16 mouse cellular contexts compared by ENCODE assay signal in the genomic region with DNA sequence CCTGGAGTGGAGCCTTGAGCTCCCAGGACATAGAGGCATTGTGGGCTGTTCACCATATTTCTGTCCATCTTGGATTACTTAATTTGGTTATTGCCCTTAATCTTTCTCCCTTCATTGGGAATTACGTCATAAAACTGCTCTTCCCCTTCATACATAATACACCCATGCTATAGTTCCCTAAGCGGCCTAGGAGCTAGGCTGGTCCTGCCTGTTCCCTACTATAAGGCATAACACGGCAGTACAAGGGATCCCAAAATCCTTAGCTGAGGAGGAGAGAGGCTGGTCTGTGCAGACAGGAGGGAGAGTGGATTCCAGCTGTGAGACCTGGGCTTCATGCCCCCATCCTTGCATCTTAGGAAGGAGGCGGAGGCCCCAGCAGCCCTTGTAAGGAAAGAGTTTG. TPM values are rescaled to one million over a fixed set of nuclear protein-coding genes. Genes with fewer than 3 reads are reported as not detected.
A peak's percentile ranks its signal among the peaks of the same experiment; 100 is the strongest.
DNase-seq lines count a peak whose midpoint lies in the region; ATAC-seq lines count a peak whose summit lies in the region.
"Had no signal": no experiment of that assay in that cellular context is flagged by ENCODE, and none has a peak within 500 bp of the region (broad histone marks: within the 10 kb centered on the region; RNA-seq: fewer than 3 reads in every experiment).

No protein-coding gene starts in this region.

- 83% methylated on average over 4 of the region's 4 CpGs for WGBS in hindbrain, embryonic 10.5 days
- WGBS in hindbrain, embryonic 11.5 days = 87% methylated on average over 4 of the region's 4 CpGs
- 78% methylated on average over 4 of the region's 4 CpGs for WGBS in neural tube, embryonic 12.5 days
- 88% methylated on average over 4 of the region's 4 CpGs for WGBS in neural tube, embryonic 15.5 days

- H3K27me3 ChIP-seq in hindbrain, embryonic 10.5 days (ENCODE audit: insufficient read depth, poor library complexity, severe bottlenecking) = no peaks in the 10 kb centered on the region
- no peaks in the 10 kb centered on the region for H3K27me3 ChIP-seq in hindbrain, embryonic 11.5 days (ENCODE audit: control insufficient read depth, insufficient read depth, low read length)
- no peaks in the 10 kb centered on the region for H3K27me3 ChIP-seq in neural tube, embryonic 12.5 days (replicated peaks)
- H3K27me3 ChIP-seq in neural tube, embryonic 15.5 days (replicated peaks) = no peaks in the 10 kb centered on the region
- H3K27me3 ChIP-seq: midbrain, embryonic 12.5 days had no signal

- H3K4me3 ChIP-seq in hindbrain, embryonic 10.5 days = peak overlapping the region; percentile 34; the same call in 1 of the 2 replicates
- H3K4me3 ChIP-seq in hindbrain, embryonic 11.5 days (ENCODE audit: low read depth, low read length) = no peak overlapping the region
- 0 out of 2 replicates have a peak overlapping the region, but pooled peaks have one; percentile 5 for H3K4me3 ChIP-seq in neural tube, embryonic 12.5 days
- H3K4me3 ChIP-seq in neural tube, embryonic 15.5 days (replicated peaks) = no peak overlapping the region
- H3K4me3 ChIP-seq: midbrain, embryonic 12.5 days had no signal

- no peak for ATAC-seq in hindbrain, embryonic 11.5 days (ENCODE audit: low FRiP score)
- no peak for ATAC-seq in neural tube, embryonic 12.5 days (ENCODE audit: low FRiP score, low read depth)
- ATAC-seq in neural tube, embryonic 15.5 days (ENCODE audit: low FRiP score) = no peak
- ATAC-seq in erythroid progenitor cell, adult 5-6 weeks (replicated peaks; ENCODE audit: low FRiP score, poor library complexity, severe bottlenecking) = no peak
- ATAC-seq: activated CD4-positive, CD25-positive, alpha-beta regulatory T cell, adult 4 months; inflammation-experienced regulatory T-cells, adult 6 months had no signal

- H3K27ac ChIP-seq in hindbrain, embryonic 10.5 days = no peak overlapping the region
- H3K27ac ChIP-seq in hindbrain, embryonic 11.5 days (ENCODE audit: low read depth, low read length) = no peak overlapping the region
- 0 out of 2 replicates have a peak overlapping the region, but pooled peaks have one; percentile 9 for H3K27ac ChIP-seq in neural tube, embryonic 12.5 days
- no peak overlapping the region for H3K27ac ChIP-seq in neural tube, embryonic 15.5 days (replicated peaks)
- H3K27ac ChIP-seq: midbrain, embryonic 12.5 days had no signal

- DNase-seq in cerebellum, adult 9-10 months = peak; percentile 19
- DNase-seq in cerebellum, adult 9-11 months = no peak
- no peak for DNase-seq in hindbrain, embryonic 10.5 days (ENCODE audit: low spot score)
- no peak for DNase-seq in hindbrain, embryonic 11.5 days (ENCODE audit: low spot score)
- peak; percentile 12 for DNase-seq in naive thymus-derived CD4-positive, alpha-beta T cell, adult 2 months (ENCODE audit: low read depth)
- DNase-seq: cerebellum, adult 18-20 months; kidney, postnatal 36 days; lung, postnatal 10 days; right cerebral cortex, postnatal 14 days had no signal

- no peaks in the 10 kb centered on the region for H3K9me3 ChIP-seq in hindbrain, embryonic 10.5 days
- H3K9me3 ChIP-seq in hindbrain, embryonic 11.5 days (ENCODE audit: control insufficient read depth, low read length) = no peaks in the 10 kb centered on the region
- no peaks in the 10 kb centered on the region for H3K9me3 ChIP-seq in neural tube, embryonic 12.5 days
- no peaks in the 10 kb centered on the region for H3K9me3 ChIP-seq in neural tube, embryonic 15.5 days (replicated peaks)
- H3K9me3 ChIP-seq: midbrain, embryonic 12.5 days had no signal

- peaks cover 99% of the 10 kb centered on the region for H3K36me3 ChIP-seq in hindbrain, embryonic 10.5 days
- peaks cover 59% of the 10 kb centered on the region for H3K36me3 ChIP-seq in hindbrain, embryonic 11.5 days (ENCODE audit: control insufficient read depth, insufficient read depth, low read length)
- peaks cover 95% of the 10 kb centered on the region for H3K36me3 ChIP-seq in neural tube, embryonic 12.5 days
- peaks cover 97% of the 10 kb centered on the region for H3K36me3 ChIP-seq in neural tube, embryonic 15.5 days

- peaks cover 92% of the 10 kb centered on the region for H3K4me1 ChIP-seq in hindbrain, embryonic 10.5 days (replicated peaks)
- H3K4me1 ChIP-seq in hindbrain, embryonic 11.5 days (replicated peaks; ENCODE audit: control insufficient read depth, insufficient read depth, low read length) = peaks cover 27% of the 10 kb centered on the region
- peaks cover 66% of the 10 kb centered on the region for H3K4me1 ChIP-seq in neural tube, embryonic 12.5 days
- peaks cover 64% of the 10 kb centered on the region for H3K4me1 ChIP-seq in neural tube, embryonic 15.5 days

- no peak overlapping the region for H3K4me2 ChIP-seq in hindbrain, embryonic 11.5 days (replicated peaks; ENCODE audit: low read depth, low read length)
- peak overlapping the region; percentile 27; the same call in 1 of the 2 replicates for H3K4me2 ChIP-seq in neural tube, embryonic 12.5 days (replicated peaks)
- no peak overlapping the region for H3K4me2 ChIP-seq in neural tube, embryonic 15.5 days

- H3K9ac ChIP-seq in hindbrain, embryonic 11.5 days (ENCODE audit: low read depth, low read length) = no peak overlapping the region
- H3K9ac ChIP-seq in neural tube, embryonic 12.5 days = 0 out of 2 replicates have a peak overlapping the region, but pooled peaks have one; percentile 5
- no peak overlapping the region for H3K9ac ChIP-seq in neural tube, embryonic 15.5 days (replicated peaks)
- H3K9ac ChIP-seq: midbrain, embryonic 12.5 days had no signal

RNA-seq across cellular contexts. Expression of a gene that starts 7.1 kb away (rescaled TPM):
- 87.9 and 93.3 TPM in 2 replicates for polyA plus RNA-seq in hindbrain, embryonic 10.5 days (2016; fragmentation: Nextera tagmentation; extraction: Ambion mirVana)
- polyA plus RNA-seq in hindbrain, embryonic 11.5 days (2014; fragmentation: Nextera tagmentation; extraction: Ambion mirVana) = 83.8 and 84.2 TPM in 2 replicates
- polyA plus RNA-seq in neural tube, embryonic 12.5 days (2016; fragmentation: Nextera tagmentation; extraction: Ambion mirVana) = 82.2 and 89.2 TPM in 2 replicates
- 91.4 and 114 TPM in 2 replicates for polyA plus RNA-seq in neural tube, embryonic 15.5 days (2015; fragmentation: Nextera tagmentation; extraction: Ambion mirVana)
- 34.2 and 61.2 TPM in 2 replicates for total RNA-seq in erythroid progenitor cell, adult 5-6 weeks (2015; ENCODE audit: low replicate concordance)
- 10.6 and 14.1 TPM in 2 replicates for total RNA-seq in erythroid progenitor cell, adult 5-6 weeks (2017; ENCODE audit: low replicate concordance)

RNA-seq across cellular contexts. Expression of a gene that starts 9.6 kb away (rescaled TPM):
- polyA plus RNA-seq in hindbrain, embryonic 10.5 days (2016; fragmentation: Nextera tagmentation; extraction: Ambion mirVana) = 312 TPM in 2 replicates
- polyA plus RNA-seq in hindbrain, embryonic 11.5 days (2014; fragmentation: Nextera tagmentation; extraction: Ambion mirVana) = 306 and 312 TPM in 2 replicates
- polyA plus RNA-seq in neural tube, embryonic 12.5 days (2016; fragmentation: Nextera tagmentation; extraction: Ambion mirVana) = 264 and 338 TPM in 2 replicates
- 158 and 164 TPM in 2 replicates for polyA plus RNA-seq in neural tube, embryonic 15.5 days (2015; fragmentation: Nextera tagmentation; extraction: Ambion mirVana)
- 215 and 258 TPM in 2 replicates for total RNA-seq in erythroid progenitor cell, adult 5-6 weeks (2015; ENCODE audit: low replicate concordance)
- 202 and 252 TPM in 2 replicates for total RNA-seq in erythroid progenitor cell, adult 5-6 weeks (2017; ENCODE audit: low replicate concordance)

RNA-seq across cellular contexts. Expression of a gene that starts 15.7 kb away (rescaled TPM):
- polyA plus RNA-seq in hindbrain, embryonic 10.5 days (2016; fragmentation: Nextera tagmentation; extraction: Ambion mirVana) = 3.9 and 4.0 TPM in 2 replicates
- polyA plus RNA-seq in hindbrain, embryonic 11.5 days (2014; fragmentation: Nextera tagmentation; extraction: Ambion mirVana) = 2.1 and 2.5 TPM in 2 replicates
- 4.6 and 4.9 TPM in 2 replicates for polyA plus RNA-seq in neural tube, embryonic 12.5 days (2016; fragmentation: Nextera tagmentation; extraction: Ambion mirVana)
- polyA plus RNA-seq in neural tube, embryonic 15.5 days (2015; fragmentation: Nextera tagmentation; extraction: Ambion mirVana) = 5.4 and 85.2 TPM in 2 replicates
- total RNA-seq in erythroid progenitor cell, adult 5-6 weeks (2015; ENCODE audit: low replicate concordance) = not detected in 2 replicates
- 0.91 and 1.5 TPM in 2 replicates for total RNA-seq in erythroid progenitor cell, adult 5-6 weeks (2017; ENCODE audit: low replicate concordance)

RNA-seq across cellular contexts. Expression of a gene that starts 29.2 kb away (rescaled TPM):
- polyA plus RNA-seq in hindbrain, embryonic 10.5 days (2016; fragmentation: Nextera tagmentation; extraction: Ambion mirVana) = 4.0 TPM in 2 replicates
- 2.5 and 2.7 TPM in 2 replicates for polyA plus RNA-seq in hindbrain, embryonic 11.5 days (2014; fragmentation: Nextera tagmentation; extraction: Ambion mirVana)
- 2.8 TPM in 2 replicates for polyA plus RNA-seq in neural tube, embryonic 12.5 days (2016; fragmentation: Nextera tagmentation; extraction: Ambion mirVana)
- polyA plus RNA-seq in neural tube, embryonic 15.5 days (2015; fragmentation: Nextera tagmentation; extraction: Ambion mirVana) = 2.9 and 7.0 TPM in 2 replicates
- 4.3 and 8.8 TPM in 2 replicates for total RNA-seq in erythroid progenitor cell, adult 5-6 weeks (2015; ENCODE audit: low replicate concordance)
- 5.4 and 19.4 TPM in 2 replicates for total RNA-seq in erythroid progenitor cell, adult 5-6 weeks (2017; ENCODE audit: low replicate concordance)

RNA-seq across cellular contexts. Expression of a gene that starts 45.7 kb away (rescaled TPM):
- polyA plus RNA-seq in hindbrain, embryonic 10.5 days (2016; fragmentation: Nextera tagmentation; extraction: Ambion mirVana) = 0.97 and 4.0 TPM in 2 replicates
- polyA plus RNA-seq in hindbrain, embryonic 11.5 days (2014; fragmentation: Nextera tagmentation; extraction: Ambion mirVana) = 1.7 and 2.7 TPM in 2 replicates
- polyA plus RNA-seq in neural tube, embryonic 12.5 days (2016; fragmentation: Nextera tagmentation; extraction: Ambion mirVana) = 2.1 and 3.0 TPM in 2 replicates
- 3.3 and 4.8 TPM in 2 replicates for polyA plus RNA-seq in neural tube, embryonic 15.5 days (2015; fragmentation: Nextera tagmentation; extraction: Ambion mirVana)
- total RNA-seq in erythroid progenitor cell, adult 5-6 weeks (2015; ENCODE audit: low replicate concordance) = not detected in 2 replicates
- not detected in 2 replicates for total RNA-seq in erythroid progenitor cell, adult 5-6 weeks (2017; ENCODE audit: low replicate concordance)
- total RNA-seq: liver, adult 2 months had no signal
- polyA plus RNA-seq: liver, adult 2 months had no signal

Comparison
In these comparisons a context has a peak if more than half of its experiments do, and no peak if none do; other contexts are left out.
1. DNase-seq: peak in cerebellum, adult 9-10 months (single experiment) and naive thymus-derived CD4-positive, alpha-beta T cell, adult 2 months (single experiment); none in cerebellum, adult 9-11 months (single experiment), hindbrain, embryonic 10.5 days (single experiment) and hindbrain, embryonic 11.5 days (single experiment).
2. H3K4me3 ChIP-seq: peak in hindbrain, embryonic 10.5 days (single experiment) and neural tube, embryonic 12.5 days (single experiment); none in hindbrain, embryonic 11.5 days (single experiment) and neural tube, embryonic 15.5 days (single experiment).